Mouse (Mus musculus): ENCODE measurements around the gene Kbtbd13. TPM values are rescaled to one million over a fixed set of nuclear protein-coding genes. Genes with fewer than 3 reads are reported as not detected.

Kbtbd13 gene
- polyA plus RNA-seq, 1 experiment from 2014 or later, result 0.66 TPM

Other genes with a start within 250 kb of the Kbtbd13 start
- 7.0 and 8.5 TPM in 2 replicates for gene Parp16, start 196.3 kb downstream of the Kbtbd13 start, polyA plus RNA-seq (2016; fragmentation: Nextera tagmentation; extraction: Ambion mirVana)
- gene Cilp, start 126.5 kb downstream of the Kbtbd13 start, polyA plus RNA-seq (2016; fragmentation: Nextera tagmentation; extraction: Ambion mirVana), result 0.14 TPM in 1 of 2 replicates, not detected in the other
- 42.6 and 46.7 TPM in 2 replicates for gene Clpx, start 97.4 kb downstream of the Kbtbd13 start, polyA plus RNA-seq (2016; fragmentation: Nextera tagmentation; extraction: Ambion mirVana)
- gene Pdcd7, start 45.5 kb downstream of the Kbtbd13 start, polyA plus RNA-seq (2016; fragmentation: Nextera tagmentation; extraction: Ambion mirVana), result 8.2 and 9.3 TPM in 2 replicates
- gene Ubap1l, start 30.6 kb downstream of the Kbtbd13 start, polyA plus RNA-seq (2016; fragmentation: Nextera tagmentation; extraction: Ambion mirVana), result 0.42 and 0.65 TPM in 2 replicates
- gene Rasl12, start 6.9 kb upstream of the Kbtbd13 start, polyA plus RNA-seq (2016; fragmentation: Nextera tagmentation; extraction: Ambion mirVana), result 6.3 and 7.2 TPM in 2 replicates
- not detected in 2 replicates for gene Slc51b, start 31.3 kb upstream of the Kbtbd13 start, polyA plus RNA-seq (2016; fragmentation: Nextera tagmentation; extraction: Ambion mirVana)
- 20.5 and 21.5 TPM in 2 replicates for gene Mtfmt, start 44.1 kb upstream of the Kbtbd13 start, polyA plus RNA-seq (2016; fragmentation: Nextera tagmentation; extraction: Ambion mirVana)
- 93.8 TPM in 2 replicates for gene Spg21, start 69.3 kb upstream of the Kbtbd13 start, polyA plus RNA-seq (2016; fragmentation: Nextera tagmentation; extraction: Ambion mirVana)
- not detected in 2 replicates for gene Ankdd1a, start 128.5 kb upstream of the Kbtbd13 start, polyA plus RNA-seq (2016; fragmentation: Nextera tagmentation; extraction: Ambion mirVana)
- gene Plekho2, start 188.4 kb upstream of the Kbtbd13 start, polyA plus RNA-seq (2016; fragmentation: Nextera tagmentation; extraction: Ambion mirVana), result 11.1 and 11.9 TPM in 2 replicates
- gene Pif1, start 195.5 kb upstream of the Kbtbd13 start, polyA plus RNA-seq (2016; fragmentation: Nextera tagmentation; extraction: Ambion mirVana), result 30.9 and 31.9 TPM in 2 replicates
- 24.2 and 24.7 TPM in 2 replicates for gene Rbpms2, start 238.0 kb upstream of the Kbtbd13 start, polyA plus RNA-seq (2016; fragmentation: Nextera tagmentation; extraction: Ambion mirVana)

Data from forebrain, embryonic 10.5 days (tissue).